Mouse (Mus musculus) embryonic facial prominence, embryonic 10.5 days (tissue): ENCODE results near the gene Pam16. TPM values are rescaled to one million over a fixed set of nuclear protein-coding genes. Genes with fewer than 3 reads are reported as not detected.
"Not testable (repeated sequence)": the region's sequence is repeated elsewhere in the genome, so short reads cannot be mapped to it uniquely, and the experiment has no call there.

Experiments
- DNase-seq: peaks from one replicate; pipeline ENCODE4 v3.0.0-alpha.2; 2017; ENCODE audit warnings: low spot score
- H3K27ac ChIP-seq: fragments of 300-500 bp; sonication (generic); replicated peaks from 2 replicates; pipeline ENCODE4 v1.5.1; 2016; ENCODE audit warnings: mild to moderate bottlenecking
- H3K27me3 ChIP-seq: fragments of 300-500 bp; sonication (generic); replicated peaks from 2 replicates; pipeline ENCODE4 v1.6.1; 2016; ENCODE audit warnings: low read depth, mild to moderate bottlenecking; ENCODE audit not compliant: poor library complexity, severe bottlenecking
- H3K36me3 ChIP-seq: fragments of 300-500 bp; sonication (generic); replicated peaks from 2 replicates; pipeline ENCODE4 v1.6.1; 2016; ENCODE audit warnings: mild to moderate bottlenecking, moderate library complexity
- H3K4me1 ChIP-seq: fragments of 300-500 bp; sonication (generic); 2 replicates; pipeline ENCODE4 v1.6.1; 2016
- H3K4me3 ChIP-seq: fragments of 300-500 bp; sonication (generic); 2 replicates; pipeline ENCODE4 v1.5.1; 2016; ENCODE audit warnings: mild to moderate bottlenecking, moderate library complexity
- H3K9me3 ChIP-seq: fragments of 300-500 bp; sonication (generic); 2 replicates; pipeline ENCODE4 v1.6.1; 2016; ENCODE audit warnings: mild to moderate bottlenecking
- WGBS: fragments of 180-500 bp; shearing (Covaris S2); methylation state at CpG from one replicate; pipeline ENCODE4 v1.1.7; 2016; 5-methylcytosine and 5-hydroxymethylcytosine counted together
- polyA plus RNA-seq: library from polyadenylated mRNA; unstranded; fragments of >200 nt; fragmentation: Nextera tagmentation; extraction: Ambion mirVana; gene quantifications from 2 replicates; pipeline ENCODE4 v1.2.1, GENCODE M21; 2016

The Pam16 gene
- polyA plus RNA-seq, 1 experiment from 2014 or later = 92.6 TPM

DNA sequence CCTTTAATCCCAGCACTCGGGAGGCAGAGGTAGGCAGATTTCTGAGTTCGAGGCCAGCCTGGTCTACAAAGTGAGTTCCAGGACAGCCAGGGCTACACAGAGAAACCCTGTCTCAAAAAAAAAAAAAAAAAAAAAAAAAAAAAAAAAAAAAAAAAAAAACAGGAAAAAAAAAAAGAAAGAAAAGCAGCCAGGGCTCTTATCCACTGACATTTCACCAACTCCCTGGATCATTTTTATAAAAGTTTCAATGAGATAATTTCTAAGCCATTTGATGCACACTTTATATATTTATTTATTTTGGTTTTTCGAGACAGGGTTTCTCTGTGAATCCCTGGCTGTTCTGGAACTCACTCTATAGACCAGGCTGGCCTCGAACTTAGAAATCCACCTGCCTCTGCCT lies 43.6 kb downstream of the Pam16 start:
- H3K9me3 ChIP-seq, H3K36me3 ChIP-seq, H3K4me3 ChIP-seq, DNase-seq, H3K27ac ChIP-seq, H3K27me3 ChIP-seq, H3K4me1 ChIP-seq: not testable (repeated sequence)
- WGBS = 79% methylated on average over 4 of the region's 4 CpGs

GRCm38 (mm10) chr16:4578630-4579029 lies 46.2 kb downstream of the Pam16 start:
- no peak overlapping the region for H3K27ac ChIP-seq
- no peaks in the 10 kb centered on the region for H3K9me3 ChIP-seq
- no peaks in the 10 kb centered on the region for H3K36me3 ChIP-seq
- H3K4me3 ChIP-seq = no peak overlapping the region
- WGBS = 71% methylated on average over 7 of the region's 7 CpGs
- DNase-seq = no peak
- peaks cover 6% of the 10 kb centered on the region; the same call in 1 of the 2 replicates for H3K4me1 ChIP-seq
- H3K27me3 ChIP-seq = no peaks in the 10 kb centered on the region

DNA sequence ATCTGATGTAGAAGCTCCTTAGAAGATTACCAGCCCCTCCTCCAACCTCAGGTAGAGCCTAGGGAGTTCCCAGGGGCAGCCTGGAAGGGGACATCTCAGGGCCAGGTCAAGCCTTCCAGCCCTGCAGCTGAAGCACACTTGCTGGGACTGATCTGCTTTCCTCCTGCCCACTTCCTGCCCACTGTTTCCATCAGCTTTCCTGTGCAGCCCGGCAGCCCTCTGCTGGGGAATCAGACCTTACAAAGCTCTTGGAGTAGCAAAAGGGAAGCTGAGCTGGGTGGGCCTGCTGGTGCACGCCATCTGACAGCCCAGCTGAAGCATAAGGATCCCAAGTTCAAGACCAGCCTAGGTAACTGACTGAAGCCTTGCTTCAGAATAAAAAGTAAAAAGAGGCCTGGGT lies 47.9 kb downstream of the Pam16 start:
- no peak overlapping the region for H3K27ac ChIP-seq
- 52% methylated on average over 2 of the region's 2 CpGs for WGBS
- H3K4me1 ChIP-seq = peaks cover 6% of the 10 kb centered on the region; the same call in 1 of the 2 replicates
- H3K4me3 ChIP-seq = no peak overlapping the region
- H3K36me3 ChIP-seq = no peaks in the 10 kb centered on the region
- H3K27me3 ChIP-seq = no peaks in the 10 kb centered on the region
- DNase-seq = no peak
- H3K9me3 ChIP-seq = no peaks in the 10 kb centered on the region

DNA sequence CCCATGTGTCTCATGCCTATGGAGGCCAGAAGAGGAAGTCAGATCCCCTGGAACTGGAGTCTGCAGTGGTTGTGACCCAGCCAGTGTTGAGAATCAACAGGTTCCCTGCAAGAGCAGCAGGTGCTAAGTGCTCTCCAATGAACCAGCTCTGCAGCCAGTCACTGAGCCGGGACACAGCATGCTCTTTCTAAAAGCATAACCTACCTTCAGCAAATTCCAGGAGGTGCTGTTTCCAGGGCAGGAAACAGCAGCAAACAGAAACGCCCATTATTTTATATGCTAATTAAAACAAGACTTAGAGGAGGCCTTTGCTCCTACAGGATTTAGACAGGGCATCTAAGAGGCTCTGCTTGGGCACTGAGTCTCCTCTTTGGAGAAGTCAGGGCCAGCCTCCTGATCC lies 48.8 kb downstream of the Pam16 start:
- Histone ChIP-seq H3K4me3 (no peak overlapping the region), H3K27ac (no peak overlapping the region), H3K27me3 (no peaks in the 10 kb centered on the region), H3K4me1 (peaks cover 11% of the 10 kb centered on the region), H3K36me3 (no peaks in the 10 kb centered on the region), H3K9me3 (no peaks in the 10 kb centered on the region)
- DNase-seq = no peak
- WGBS = 47% methylated on average over 2 of the region's 2 CpGs

DNA sequence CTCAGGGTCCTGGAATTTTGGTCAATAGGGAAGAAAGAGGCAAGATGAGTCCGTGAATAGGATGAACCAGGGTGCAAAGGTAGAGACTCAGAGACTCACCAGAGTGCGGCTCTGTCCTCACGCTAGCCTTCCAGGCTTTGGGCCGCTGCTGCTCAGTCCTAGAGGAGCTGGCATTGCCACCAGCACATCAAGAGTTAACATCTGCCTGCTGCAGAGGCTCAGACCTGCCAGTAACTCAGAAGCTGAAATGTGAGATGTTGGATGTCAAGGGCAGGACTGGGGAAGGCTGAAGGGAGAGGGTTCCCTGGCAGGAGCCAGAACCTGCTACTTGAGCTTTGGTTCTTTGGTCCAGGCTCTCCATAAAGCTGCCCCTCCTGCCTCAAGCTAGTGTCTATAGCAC lies 54.1 kb downstream of the Pam16 start:
- Histone ChIP-seq H3K27ac (peak overlapping the region; percentile 44; the same call in 1 of the 2 replicates), H3K9me3 (no peaks in the 10 kb centered on the region), H3K4me3 (peak overlapping the region; percentile 14; the same call in 1 of the 2 replicates), H3K27me3 (no peaks in the 10 kb centered on the region), H3K36me3 (no peaks in the 10 kb centered on the region), H3K4me1 (peaks cover 23% of the 10 kb centered on the region)
- DNase-seq = peak; percentile 52
- 54% methylated on average over 4 of the region's 4 CpGs for WGBS

DNA sequence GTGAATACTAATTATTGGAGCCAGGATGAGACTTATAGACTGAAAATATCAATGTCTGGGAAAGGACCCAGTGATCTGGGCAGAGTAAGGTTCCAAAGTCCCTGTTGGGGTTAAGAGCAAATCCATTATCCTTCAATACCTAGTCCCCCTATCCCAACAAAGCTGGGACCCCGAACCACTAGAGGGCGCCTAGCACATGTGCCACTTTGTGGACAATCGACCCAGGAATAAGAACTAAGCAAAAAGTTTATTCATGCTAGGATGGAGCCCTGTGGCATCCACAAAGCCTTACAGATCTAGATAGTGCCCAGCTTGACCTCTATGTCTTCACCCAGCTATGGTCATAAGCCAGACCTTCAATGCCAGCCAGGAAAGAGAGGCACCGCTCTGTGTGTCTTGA lies 56.9 kb downstream of the Pam16 start:
- no peaks in the 10 kb centered on the region for H3K27me3 ChIP-seq
- WGBS = 17% methylated on average over 4 of the region's 4 CpGs
- H3K27ac ChIP-seq = no peak overlapping the region; the same call in 1 of the 2 replicates
- H3K9me3 ChIP-seq = no peaks in the 10 kb centered on the region
- H3K4me1 ChIP-seq = peaks cover 23% of the 10 kb centered on the region
- H3K36me3 ChIP-seq = no peaks in the 10 kb centered on the region
- DNase-seq = peak; percentile 87
- H3K4me3 ChIP-seq = no peak overlapping the region

Other genes with a start within 250 kb of the Pam16 start
- gene Adcy9, start 204.5 kb downstream of the Pam16 start, polyA plus RNA-seq = 0.43 and 0.57 TPM in 2 replicates
- 25.5 and 26.6 TPM in 2 replicates for gene Srl, start 83.2 kb downstream of the Pam16 start, polyA plus RNA-seq
- 37.7 and 39.5 TPM in 2 replicates for gene Tfap4, start 65.1 kb downstream of the Pam16 start, polyA plus RNA-seq
- 22.2 and 22.3 TPM in 2 replicates for gene Glis2, start 30.3 kb downstream of the Pam16 start, polyA plus RNA-seq
- 14.4 and 16.2 TPM in 2 replicates for gene Vasn, start 15.0 kb upstream of the Pam16 start, polyA plus RNA-seq
- 66.6 and 66.7 TPM in 2 replicates for gene Dnaja3, start 15.0 kb upstream of the Pam16 start, polyA plus RNA-seq
- 23.3 and 23.9 TPM in 2 replicates for gene Coro7, start 54.8 kb upstream of the Pam16 start, polyA plus RNA-seq
- 218 and 228 TPM in 2 replicates for gene Nmral1, start 94.4 kb upstream of the Pam16 start, polyA plus RNA-seq
- gene Hmox2, start 101.4 kb upstream of the Pam16 start, polyA plus RNA-seq = 84.6 and 91.9 TPM in 2 replicates
- gene Cdip1, start 165.3 kb upstream of the Pam16 start, polyA plus RNA-seq = 112 and 116 TPM in 2 replicates
- 0.25 and 0.66 TPM in 2 replicates for gene 4930562C15Rik, start 210.4 kb upstream of the Pam16 start, polyA plus RNA-seq